Mouse (Mus musculus): ENCODE measurements around the gene Krt8. TPM values are rescaled to one million over a fixed set of nuclear protein-coding genes. Genes with fewer than 3 reads are reported as not detected.

Krt8 gene
- 1,185 and 2,156 TPM in 2 replicates for polyA plus RNA-seq (2012; rRNA removed; ENCODE audit: low replicate concordance)

GRCm38 (mm10) chr15:102004189-102004588 is at the start of gene Krt8:
TSS of gene Krt8 (minus strand) at chr15:102004482.

GRCm38 (mm10) chr15:102028040-102028439 is 23.8 kb upstream of the Krt8 start, which contains the start of gene Krt18:
TSS of gene Krt18 (plus strand) at chr15:102028180.

GRCm38 (mm10) chr15:101954187-101954586 is 50.1 kb downstream of the Krt8 start, which contains the start of gene Krt78:
TSS of gene Krt78 (minus strand) at chr15:101954287.

Other genes with a start within 250 kb of the Krt8 start
- not detected in 2 replicates for gene Krt72, start 218.0 kb downstream of the Krt8 start, polyA plus RNA-seq (2012; rRNA removed; ENCODE audit: low replicate concordance)
- gene Krt73, start 202.1 kb downstream of the Krt8 start, polyA plus RNA-seq (2012; rRNA removed; ENCODE audit: low replicate concordance) = not detected in 2 replicates
- 0.05 TPM in 1 of 2 replicates, not detected in the other for gene Krt2, start 186.3 kb downstream of the Krt8 start, polyA plus RNA-seq (2012; rRNA removed; ENCODE audit: low replicate concordance)
- gene Krt1, start 153.7 kb downstream of the Krt8 start, polyA plus RNA-seq (2012; rRNA removed; ENCODE audit: low replicate concordance) = 0.05 and 0.08 TPM in 2 replicates
- gene Krt77, start 134.8 kb downstream of the Krt8 start, polyA plus RNA-seq (2012; rRNA removed; ENCODE audit: low replicate concordance) = not detected in 2 replicates
- not detected in 2 replicates for gene Krt76, start 111.6 kb downstream of the Krt8 start, polyA plus RNA-seq (2012; rRNA removed; ENCODE audit: low replicate concordance)
- gene Krt4, start 79.7 kb downstream of the Krt8 start, polyA plus RNA-seq (2012; rRNA removed; ENCODE audit: low replicate concordance) = 0.13 and 0.23 TPM in 2 replicates
- 0.28 and 0.77 TPM in 2 replicates for gene Krt79, start 64.2 kb downstream of the Krt8 start, polyA plus RNA-seq (2012; rRNA removed; ENCODE audit: low replicate concordance)
- 0.33 TPM in 1 of 2 replicates, not detected in the other for gene Krt78, start 50.2 kb downstream of the Krt8 start, polyA plus RNA-seq (2012; rRNA removed; ENCODE audit: low replicate concordance)
- gene Krt18, start 23.7 kb upstream of the Krt8 start, polyA plus RNA-seq (2012; rRNA removed; ENCODE audit: low replicate concordance) = 98.5 and 151 TPM in 2 replicates
- 25.6 and 27.2 TPM in 2 replicates for gene Eif4b, start 69.3 kb upstream of the Krt8 start, polyA plus RNA-seq (2012; rRNA removed; ENCODE audit: low replicate concordance)
- gene Tns2, start 95.9 kb upstream of the Krt8 start, polyA plus RNA-seq (2012; rRNA removed; ENCODE audit: low replicate concordance) = 35.9 and 54.0 TPM in 2 replicates
- gene Spryd3, start 131.8 kb upstream of the Krt8 start, polyA plus RNA-seq (2012; rRNA removed; ENCODE audit: low replicate concordance) = 36.1 and 58.3 TPM in 2 replicates
- gene Igfbp6, start 139.9 kb upstream of the Krt8 start, polyA plus RNA-seq (2012; rRNA removed; ENCODE audit: low replicate concordance) = 11.4 and 27.2 TPM in 2 replicates
- gene Soat2, start 146.0 kb upstream of the Krt8 start, polyA plus RNA-seq (2012; rRNA removed; ENCODE audit: low replicate concordance) = 114 and 404 TPM in 2 replicates
- 8.6 and 9.6 TPM in 2 replicates for gene Zfp740, start 198.8 kb upstream of the Krt8 start, polyA plus RNA-seq (2012; rRNA removed; ENCODE audit: low replicate concordance)
- 19.8 and 23.1 TPM in 2 replicates for gene Csad, start 200.2 kb upstream of the Krt8 start, polyA plus RNA-seq (2012; rRNA removed; ENCODE audit: low replicate concordance)
- gene Itgb7, start 227.5 kb upstream of the Krt8 start, polyA plus RNA-seq (2012; rRNA removed; ENCODE audit: low replicate concordance) = 8.1 and 17.3 TPM in 2 replicates

Measured in duodenum, adult 2 months (tissue).